Mouse (Mus musculus): ENCODE results near the gene Nrxn2. TPM values are rescaled to one million over a fixed set of nuclear protein-coding genes. Genes with fewer than 3 reads are reported as not detected.

Nrxn2 gene
- polyA plus RNA-seq, 1 experiment from 2014 or later, result 0.52 TPM

DNA sequence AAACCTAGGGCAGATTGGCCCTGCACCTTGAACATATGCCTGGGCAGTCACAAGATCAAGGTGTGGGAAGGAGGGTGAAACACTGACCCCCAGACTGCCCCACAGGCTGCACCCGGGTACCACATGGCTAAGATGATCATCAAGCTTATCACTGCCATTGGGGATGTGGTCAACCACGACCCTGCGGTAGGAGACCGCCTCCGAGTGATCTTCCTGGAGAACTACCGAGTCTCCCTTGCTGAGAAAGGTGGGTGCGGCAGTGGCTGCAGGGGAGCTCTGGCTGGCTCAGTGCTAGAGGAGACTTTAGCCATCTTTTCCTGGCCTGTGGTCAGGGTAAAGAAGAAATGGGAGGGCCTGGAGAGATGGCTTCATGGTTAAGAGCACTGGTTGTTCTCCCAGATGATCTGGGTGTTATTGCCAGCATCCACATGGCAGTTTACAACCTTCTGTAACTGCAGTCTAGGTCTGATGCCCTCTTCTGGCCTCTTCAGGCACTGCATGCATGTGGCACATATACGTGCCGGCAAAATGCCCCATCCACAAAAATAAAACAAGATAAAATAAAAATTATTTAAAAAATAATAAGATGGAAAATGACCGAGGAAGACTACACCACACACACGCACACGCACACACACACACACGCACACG is 25.7 kb upstream of the Nrxn2 start:
- no peak for ATAC-seq (ENCODE audit: insufficient number of reproducible peaks, low FRiP score)
- peaks cover 71% of the 10 kb centered on the region for H3K36me3 ChIP-seq
- no peak overlapping the region for H3K4me2 ChIP-seq
- H3K27me3 ChIP-seq (replicated peaks), result no peaks in the 10 kb centered on the region
- H3K9me3 ChIP-seq (replicated peaks), result no peaks in the 10 kb centered on the region
- no peak overlapping the region for H3K9ac ChIP-seq
- peaks cover 8% of the 10 kb centered on the region for H3K4me1 ChIP-seq (replicated peaks)
- no peak overlapping the region for H3K4me3 ChIP-seq
- H3K27ac ChIP-seq (ENCODE audit: poor library complexity, severe bottlenecking), result no peak overlapping the region
- 88% methylated on average over 14 of the region's 14 CpGs for WGBS

DNA sequence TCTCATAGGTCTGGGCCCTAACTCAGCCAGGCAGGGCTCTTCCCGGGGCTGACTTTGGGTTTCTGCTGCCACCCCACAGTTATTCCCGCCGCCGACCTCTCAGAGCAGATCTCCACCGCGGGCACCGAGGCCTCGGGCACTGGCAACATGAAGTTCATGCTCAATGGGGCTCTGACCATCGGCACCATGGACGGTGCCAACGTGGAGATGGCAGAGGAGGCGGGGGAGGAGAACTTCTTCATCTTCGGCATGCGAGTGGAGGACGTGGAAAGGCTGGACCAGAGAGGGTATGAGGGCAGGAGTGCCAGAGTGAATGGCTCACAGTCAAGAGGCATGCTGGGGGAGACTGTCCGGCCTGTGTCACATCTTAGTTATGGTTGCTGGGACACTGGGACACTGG is 24.9 kb upstream of the Nrxn2 start:
- H3K36me3 ChIP-seq, result peaks cover 63% of the 10 kb centered on the region
- no peak for ATAC-seq (ENCODE audit: insufficient number of reproducible peaks, low FRiP score)

DNA sequence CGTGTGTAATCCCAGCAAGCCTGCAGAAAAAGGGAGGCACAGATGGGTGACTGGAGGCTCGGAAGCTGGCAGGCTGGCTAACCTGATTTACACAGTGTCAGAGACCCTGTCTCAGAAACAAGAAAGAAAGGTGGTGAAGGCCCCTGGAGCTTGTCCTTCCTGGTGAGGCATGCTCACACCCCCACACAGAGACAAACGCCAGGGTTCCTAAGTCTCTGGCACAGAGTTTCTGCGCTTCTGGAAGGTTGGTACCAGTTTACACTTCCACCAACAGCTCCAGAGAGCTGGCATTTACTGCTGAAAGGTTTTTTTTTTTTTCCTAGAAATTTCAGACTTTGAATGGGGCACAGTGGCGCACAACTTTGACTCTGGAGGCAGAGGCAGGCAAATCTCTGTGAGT is 22.3 kb upstream of the Nrxn2 start:
- WGBS, result 89% methylated on average over 5 of the region's 5 CpGs
- Histone ChIP-seq H3K9me3 (replicated peaks) (no peaks in the 10 kb centered on the region), H3K4me2 (no peak overlapping the region), H3K27me3 (replicated peaks) (no peaks in the 10 kb centered on the region), H3K4me1 (replicated peaks) (peaks cover 29% of the 10 kb centered on the region), H3K9ac (no peak overlapping the region), H3K4me3 (no peak overlapping the region), H3K27ac (ENCODE audit: poor library complexity, severe bottlenecking) (no peak overlapping the region), H3K36me3 (peaks cover 38% of the 10 kb centered on the region)
- no peak for ATAC-seq (ENCODE audit: insufficient number of reproducible peaks, low FRiP score)

More for the DNA sequence above, 24.9 kb upstream of the Nrxn2 start:
- no peaks in the 10 kb centered on the region for H3K9me3 ChIP-seq (replicated peaks)
- 86% methylated on average over 16 of the region's 16 CpGs for WGBS
- H3K4me3 ChIP-seq, result no peak overlapping the region
- peaks cover 14% of the 10 kb centered on the region for H3K4me1 ChIP-seq (replicated peaks)
- H3K9ac ChIP-seq, result no peak overlapping the region
- H3K27me3 ChIP-seq (replicated peaks), result no peaks in the 10 kb centered on the region
- no peak overlapping the region for H3K4me2 ChIP-seq
- H3K27ac ChIP-seq (ENCODE audit: poor library complexity, severe bottlenecking), result no peak overlapping the region

DNA sequence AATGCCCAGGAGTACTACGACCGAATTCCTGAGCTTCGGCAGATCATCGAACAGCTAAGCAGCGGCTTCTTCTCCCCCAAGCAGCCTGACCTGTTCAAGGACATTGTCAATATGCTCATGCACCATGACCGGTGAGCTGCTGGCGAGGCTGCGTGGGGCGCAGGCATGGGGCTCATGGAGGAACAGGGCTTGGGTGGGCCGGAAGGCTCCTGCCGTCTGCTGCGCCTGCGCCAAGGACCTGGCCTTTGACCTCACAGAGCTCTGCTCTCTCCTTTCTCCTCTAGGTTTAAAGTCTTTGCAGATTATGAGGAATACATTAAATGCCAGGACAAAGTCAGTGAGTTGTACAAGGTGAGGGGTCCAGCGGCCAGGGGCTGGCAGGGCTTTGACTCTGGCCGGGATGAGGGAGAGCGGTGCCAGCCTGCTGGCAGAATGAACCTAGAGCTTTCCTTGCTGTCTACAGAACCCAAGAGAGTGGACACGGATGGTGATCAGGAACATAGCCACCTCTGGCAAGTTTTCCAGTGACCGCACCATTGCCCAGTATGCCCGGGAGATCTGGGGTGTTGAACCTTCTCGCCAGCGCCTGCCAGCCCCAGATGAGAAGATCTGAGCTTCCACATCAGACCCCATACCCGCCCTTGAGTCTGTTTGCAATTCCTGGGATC is 20.8 kb upstream of the Nrxn2 start:
- Histone ChIP-seq H3K9me3 (replicated peaks) (no peaks in the 10 kb centered on the region), H3K4me1 (replicated peaks) (peaks cover 44% of the 10 kb centered on the region), H3K4me2 (0 out of 2 replicates have a peak overlapping the region, but pooled peaks have one; percentile 99), H3K4me3 (no peak overlapping the region), H3K9ac (no peak overlapping the region), H3K27me3 (replicated peaks) (no peaks in the 10 kb centered on the region; the same call in 1 of the 2 replicates), H3K27ac (ENCODE audit: poor library complexity, severe bottlenecking) (peak overlapping the region; percentile 37; the same call in 1 of the 2 replicates), H3K36me3 (peaks cover 23% of the 10 kb centered on the region)
- ATAC-seq (ENCODE audit: insufficient number of reproducible peaks, low FRiP score), result no peak
- 84% methylated on average over 22 of the region's 22 CpGs for WGBS

DNA sequence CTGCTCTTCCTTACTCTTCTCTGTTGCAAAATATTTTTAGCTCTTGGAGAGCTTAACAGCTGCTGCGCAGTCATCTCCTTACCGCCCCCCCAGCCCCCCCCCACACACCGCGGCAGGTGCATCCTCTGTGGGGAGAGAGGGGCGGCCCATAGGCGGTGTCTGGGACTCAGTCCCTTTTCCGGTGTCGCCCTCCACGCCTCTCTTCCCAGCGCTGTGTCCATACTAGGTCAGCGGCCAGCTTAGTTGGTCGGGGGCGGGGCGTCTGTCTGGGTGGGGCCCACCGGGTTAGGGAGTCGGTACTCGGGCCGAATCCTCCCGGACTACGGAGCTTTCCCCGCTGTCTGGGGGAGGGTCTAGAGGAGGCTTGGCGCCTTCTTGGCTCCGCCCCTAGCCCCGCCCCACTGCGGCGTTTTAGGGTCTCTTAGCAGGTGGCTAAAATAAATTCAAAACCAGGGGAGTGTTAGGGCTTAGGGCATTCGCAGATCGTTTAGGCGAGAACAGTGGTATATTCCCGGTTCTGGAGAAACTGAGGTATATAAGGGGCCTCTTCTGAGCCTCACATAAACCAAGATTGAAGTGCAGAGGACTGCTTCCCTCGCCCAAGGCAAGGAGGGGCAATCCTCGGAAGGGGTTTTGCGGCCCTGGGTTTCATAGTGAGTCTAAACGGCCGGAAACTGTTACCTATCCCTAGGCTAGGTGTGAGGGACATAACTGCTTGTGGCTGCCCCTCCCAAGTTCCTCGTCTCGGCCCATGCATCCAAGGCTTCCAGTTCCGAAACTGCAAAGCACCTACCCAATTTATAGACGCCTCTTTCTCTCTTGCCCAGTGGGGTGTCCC is 19.9 kb upstream of the Nrxn2 start:
- no peaks in the 10 kb centered on the region for H3K9me3 ChIP-seq (replicated peaks)
- peak overlapping the region; percentile 80 for H3K9ac ChIP-seq
- under 1% methylated on average over 39 of the region's 39 CpGs for WGBS
- H3K27ac ChIP-seq (ENCODE audit: poor library complexity, severe bottlenecking), result peak overlapping the region; percentile 37; the same call in 1 of the 2 replicates
- no peaks in the 10 kb centered on the region; the same call in 1 of the 2 replicates for H3K27me3 ChIP-seq (replicated peaks)
- peaks cover 14% of the 10 kb centered on the region for H3K36me3 ChIP-seq
- H3K4me3 ChIP-seq, result peak overlapping the region; percentile 61
- ATAC-seq (ENCODE audit: insufficient number of reproducible peaks, low FRiP score), result peak; percentile 37
- H3K4me2 ChIP-seq, result peak overlapping the region; percentile 99
- H3K4me1 ChIP-seq (replicated peaks), result peaks cover 44% of the 10 kb centered on the region

DNA sequence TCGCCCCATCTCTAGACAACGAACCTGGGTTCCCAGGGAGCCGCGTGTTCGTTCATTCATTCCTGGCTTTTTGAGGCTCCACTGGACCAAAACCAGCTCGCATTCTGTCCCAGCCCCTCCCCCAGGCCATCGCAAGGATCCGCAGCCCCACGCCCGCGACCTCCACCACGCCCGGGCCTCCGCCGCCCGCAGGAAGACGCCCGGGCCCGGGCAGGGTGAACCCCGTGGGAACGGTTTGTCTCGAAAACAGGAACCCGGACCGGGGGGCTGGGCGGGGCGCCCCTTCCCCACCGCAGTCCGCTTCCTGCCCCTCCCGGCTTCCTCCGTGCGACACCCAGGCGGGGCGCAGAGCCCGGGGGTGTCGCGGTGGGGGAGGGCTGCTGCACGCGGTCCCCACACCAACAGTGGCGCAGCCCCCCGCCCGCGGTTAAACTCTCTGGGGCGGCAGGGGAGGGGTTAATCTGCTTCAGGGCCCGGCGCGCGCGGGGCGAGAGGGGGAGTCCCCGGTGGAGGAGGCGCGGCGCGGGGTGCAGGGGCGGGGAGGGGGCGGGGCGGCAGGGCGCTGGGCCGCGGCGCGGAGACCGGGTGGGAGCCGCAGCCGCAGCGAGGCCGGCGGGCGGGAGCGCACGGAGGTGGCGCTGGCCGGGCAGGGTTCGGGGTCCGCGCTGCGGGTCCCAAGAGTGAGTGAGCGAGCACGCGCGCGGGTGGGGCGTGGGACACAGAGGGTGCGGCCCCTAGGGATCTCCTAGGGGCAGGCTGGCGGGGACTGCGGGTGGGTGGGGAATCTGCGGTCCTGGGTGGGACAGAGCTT is 19.0 kb upstream of the Nrxn2 start, which contains the start of gene Rasgrp2:
Gene Rasgrp2, plus strand, starts transcription at position 56 of the 811 bp plus-strand sequence.
- peaks cover 44% of the 10 kb centered on the region for H3K4me1 ChIP-seq (replicated peaks)

DNA sequence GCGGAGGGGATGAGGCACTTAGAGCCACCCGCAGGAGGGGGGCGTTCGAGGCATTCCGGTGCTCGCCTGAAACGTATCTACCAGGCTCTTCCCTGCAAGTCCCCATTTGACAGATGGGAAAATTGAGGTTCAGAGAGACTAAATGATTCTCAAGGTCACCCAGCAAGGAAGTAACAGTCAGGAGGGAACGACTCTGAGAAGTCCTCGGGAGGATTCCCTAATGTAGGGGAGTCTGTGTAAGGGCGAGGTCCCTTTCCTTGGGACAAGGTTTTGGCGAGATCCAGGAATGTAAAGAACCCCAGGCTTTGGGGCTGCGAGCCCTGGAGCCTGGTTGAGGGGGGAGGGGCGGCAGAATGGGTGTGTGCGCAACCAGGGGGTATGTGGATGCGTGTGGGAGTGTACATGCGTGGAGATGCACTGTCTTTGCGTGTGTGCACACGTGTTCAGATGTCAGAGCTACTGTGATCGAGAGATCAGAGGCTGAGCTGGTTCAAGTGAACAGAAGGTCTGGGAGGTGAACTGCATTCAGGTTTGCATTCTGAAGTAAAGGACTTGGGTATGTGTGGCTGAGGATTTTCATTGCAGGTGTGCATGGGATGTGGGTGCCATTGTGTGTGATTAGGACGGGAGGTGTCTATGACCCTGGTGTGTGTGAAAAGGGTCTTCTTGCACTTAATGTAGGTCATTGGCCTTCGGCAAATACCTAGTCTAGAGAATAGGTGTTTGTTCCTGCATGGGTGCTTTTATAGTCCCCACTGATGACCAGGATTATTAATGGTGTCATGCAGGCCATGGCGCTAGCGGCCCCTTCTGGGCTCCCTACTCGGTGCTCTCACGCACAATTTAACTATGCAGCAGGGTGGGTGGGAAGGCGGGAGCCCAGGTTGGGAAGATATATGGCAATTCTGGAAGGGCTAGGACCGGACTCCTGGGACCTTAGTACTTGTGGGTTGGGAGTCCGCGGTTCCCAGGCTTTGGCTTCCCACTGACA is 18.1 kb upstream of the Nrxn2 start:
- Histone ChIP-seq H3K9me3 (replicated peaks) (no peaks in the 10 kb centered on the region), H3K4me3 (peak overlapping the region; percentile 61), H3K27ac (ENCODE audit: poor library complexity, severe bottlenecking) (0 out of 2 replicates have a peak overlapping the region, but pooled peaks have one; percentile 24), H3K4me2 (peak overlapping the region; percentile 99), H3K4me1 (replicated peaks) (peaks cover 44% of the 10 kb centered on the region), H3K27me3 (replicated peaks) (peaks cover 2% of the 10 kb centered on the region; the same call in 1 of the 2 replicates), H3K36me3 (peaks cover 9% of the 10 kb centered on the region; the same call in 1 of the 2 replicates), H3K9ac (peak overlapping the region; percentile 80)
- no peak for ATAC-seq (ENCODE audit: insufficient number of reproducible peaks, low FRiP score)
- 3% methylated on average over 29 of the region's 29 CpGs for WGBS

More for the DNA sequence above, 19.0 kb upstream of the Nrxn2 start, which contains the start of gene Rasgrp2:
- no peak for ATAC-seq (ENCODE audit: insufficient number of reproducible peaks, low FRiP score)
- Histone ChIP-seq H3K4me2 (peak within 1 kb of the TSS; percentile 99), H3K4me3 (peak within 1 kb of the TSS; percentile 61), H3K9me3 (replicated peaks) (no peaks in the 10 kb centered on the region), H3K36me3 (peaks cover 12% of the 10 kb centered on the region; the same call in 1 of the 2 replicates), H3K27ac (ENCODE audit: poor library complexity, severe bottlenecking) (peak within 1 kb of the TSS; percentile 37), H3K9ac (peak within 1 kb of the TSS; percentile 80), H3K27me3 (replicated peaks) (peaks cover 2% of the 10 kb centered on the region; the same call in 1 of the 2 replicates)
- 1% methylated on average over 48 of the region's 87 CpGs for WGBS

DNA sequence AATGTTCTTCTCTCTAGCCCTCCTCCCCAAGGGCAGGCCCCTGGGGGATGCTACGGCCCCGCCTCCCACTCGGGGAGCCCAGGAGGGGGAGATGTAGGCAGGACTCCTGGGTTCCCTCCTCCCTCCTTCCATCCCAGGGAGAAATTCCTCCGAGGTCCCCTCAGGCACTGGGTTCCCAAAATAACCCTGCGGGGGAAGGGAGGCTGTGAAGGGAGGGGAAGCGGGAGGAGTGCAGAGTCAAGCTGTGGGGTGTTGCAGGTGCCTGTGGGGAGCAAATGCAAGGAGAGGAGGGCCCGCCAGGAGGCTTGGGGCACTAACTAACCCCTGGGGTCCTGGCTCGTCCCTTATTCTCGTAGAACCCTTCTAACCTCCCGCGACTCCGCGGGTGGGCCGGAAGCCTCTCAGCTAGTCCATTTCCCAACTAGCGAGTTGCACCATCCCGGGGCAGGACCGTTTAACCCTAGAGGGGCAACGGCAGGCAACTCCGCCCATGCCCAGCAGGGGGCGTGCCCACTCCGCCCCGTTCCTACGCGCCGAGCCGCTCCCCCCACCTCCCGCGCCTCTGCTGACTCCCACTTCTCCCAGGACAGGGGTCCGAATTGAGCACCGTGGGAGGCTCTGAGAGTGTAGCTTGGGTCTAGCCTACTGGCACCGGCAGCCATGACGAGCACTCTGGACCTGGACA is 17.3 kb upstream of the Nrxn2 start:
- H3K27me3 ChIP-seq (replicated peaks), result peaks cover 2% of the 10 kb centered on the region; the same call in 1 of the 2 replicates
- H3K9me3 ChIP-seq (replicated peaks), result no peaks in the 10 kb centered on the region
- under 1% methylated on average over 32 of the region's 32 CpGs for WGBS
- H3K4me3 ChIP-seq, result peak overlapping the region; percentile 61
- peak overlapping the region; percentile 55 for H3K9ac ChIP-seq
- ATAC-seq (ENCODE audit: insufficient number of reproducible peaks, low FRiP score), result peak; percentile 38
- H3K4me2 ChIP-seq, result peak overlapping the region; percentile 99
- H3K36me3 ChIP-seq, result peaks cover 6% of the 10 kb centered on the region; the same call in 1 of the 2 replicates
- H3K4me1 ChIP-seq (replicated peaks), result peaks cover 44% of the 10 kb centered on the region
- 0 out of 2 replicates have a peak overlapping the region, but pooled peaks have one; percentile 6 for H3K27ac ChIP-seq (ENCODE audit: poor library complexity, severe bottlenecking)

DNA sequence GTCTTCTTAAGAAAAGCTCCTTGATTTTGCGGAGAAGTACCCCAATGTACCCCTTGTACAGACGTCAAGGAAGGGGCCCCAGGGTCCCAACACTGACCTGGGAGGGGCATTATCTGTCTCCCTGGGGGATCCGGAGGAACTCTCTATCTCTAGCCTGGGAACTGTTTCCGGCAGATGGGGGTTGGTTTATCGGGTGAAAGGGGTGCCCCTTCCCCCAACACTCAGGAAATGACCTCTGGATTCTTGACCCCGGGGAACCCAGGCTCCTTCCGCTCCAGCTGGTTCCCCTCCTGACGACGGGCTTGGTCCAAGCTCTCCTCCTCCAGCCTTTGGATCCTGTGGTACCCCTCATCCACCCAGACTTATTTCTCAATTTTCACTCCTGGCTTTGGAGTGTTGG is 16.6 kb upstream of the Nrxn2 start:
- WGBS, result 9% methylated on average over 9 of the region's 9 CpGs
- ATAC-seq (ENCODE audit: insufficient number of reproducible peaks, low FRiP score), result peak; percentile 6; the same call in 1 of the 2 replicates
- H3K36me3 ChIP-seq, result no peaks in the 10 kb centered on the region
- no peaks in the 10 kb centered on the region for H3K9me3 ChIP-seq (replicated peaks)
- H3K27ac ChIP-seq (ENCODE audit: poor library complexity, severe bottlenecking), result no peak overlapping the region
- peaks cover 2% of the 10 kb centered on the region; the same call in 1 of the 2 replicates for H3K27me3 ChIP-seq (replicated peaks)
- H3K4me2 ChIP-seq, result peak overlapping the region; percentile 99
- H3K9ac ChIP-seq, result peak overlapping the region; percentile 55; the same call in 1 of the 2 replicates
- peaks cover 44% of the 10 kb centered on the region for H3K4me1 ChIP-seq (replicated peaks)
- H3K4me3 ChIP-seq, result peak overlapping the region; percentile 61

Measured in heart, embryonic 12.5 days (tissue).